Mouse (Mus musculus) yolk sac, embryonic 10.5 days (tissue): ENCODE measurements around the gene Taf12.

Experiments
- DNase-seq: peaks from one replicate; pipeline ENCODE4 v3.0.0-alpha.2; 2017; ENCODE audit warnings: low spot score

The Taf12 gene

DNA sequence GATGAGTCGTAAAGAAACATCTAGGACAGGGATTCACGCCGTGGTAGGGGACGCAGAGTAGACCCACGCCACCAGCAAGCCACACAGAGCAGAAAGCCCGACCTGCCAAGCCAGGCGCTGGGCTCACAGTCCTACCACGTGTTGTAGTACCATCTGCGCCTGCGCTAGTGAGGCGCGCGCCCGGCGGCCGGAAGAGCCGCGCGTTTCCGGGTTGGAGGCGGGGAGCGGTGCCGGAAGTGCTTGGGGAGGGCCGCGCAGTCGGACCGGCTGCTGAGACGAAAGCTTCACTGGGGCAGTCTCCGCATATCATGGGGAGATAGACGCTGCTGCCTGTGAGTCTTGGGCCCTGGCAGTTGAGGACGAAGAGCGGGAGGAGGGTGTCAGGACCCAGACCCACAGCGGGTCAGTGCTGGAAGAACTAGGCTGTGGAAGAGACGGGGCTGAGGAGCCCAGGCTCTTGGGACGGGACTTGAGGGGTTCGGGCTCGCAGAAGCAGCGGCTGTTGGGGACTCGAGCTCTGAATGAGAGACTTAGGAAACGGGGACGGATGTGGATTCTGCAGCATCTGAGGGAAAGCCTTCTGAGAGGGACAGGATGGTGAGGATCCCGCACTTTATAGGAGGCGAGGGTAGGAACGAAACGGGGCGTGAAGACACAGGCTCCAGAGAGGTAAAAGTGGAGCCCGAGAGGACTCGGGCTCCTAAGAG, at the start of gene Taf12:
Gene Taf12 (plus strand): TSS at position 220 of the 707 bp plus-strand sequence.
- peak; percentile 94 for DNase-seq

- no peak for DNase-seq
These were observed 43.8 kb upstream of the Taf12 start for GRCm38 (mm10) chr4:132230422-132230821.

- no peak for DNase-seq
These were observed 39.5 kb upstream of the Taf12 start for GRCm38 (mm10) chr4:132234710-132235109.

GRCm38 (mm10) chr4:132238356-132238755, 35.8 kb upstream of the Taf12 start:
- no peak for DNase-seq

GRCm38 (mm10) chr4:132240367-132240766, 33.8 kb upstream of the Taf12 start:
- no peak for DNase-seq

DNA sequence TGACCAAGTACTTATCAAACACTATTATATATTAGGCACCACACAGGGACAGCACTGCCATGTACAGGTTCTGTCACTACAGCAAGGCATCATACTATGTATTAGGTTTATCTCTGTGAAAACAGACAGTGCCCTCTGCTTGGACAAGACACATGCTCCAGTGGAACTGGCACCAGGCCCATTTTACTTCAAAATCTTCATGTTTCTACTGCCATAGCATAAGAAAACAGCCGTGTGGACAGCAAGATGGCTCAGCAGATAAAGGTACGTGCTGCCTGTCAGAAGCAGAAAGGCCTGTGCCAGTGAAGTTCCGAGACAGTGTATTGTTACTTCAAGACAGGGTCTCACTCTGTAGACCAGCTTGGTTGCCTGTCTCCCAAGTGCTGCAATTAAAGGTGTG, 33.0 kb upstream of the Taf12 start:
- no peak for DNase-seq

- DNase-seq = no peak
These were observed 28.5 kb upstream of the Taf12 start for GRCm38 (mm10) chr4:132245643-132246042.

DNA sequence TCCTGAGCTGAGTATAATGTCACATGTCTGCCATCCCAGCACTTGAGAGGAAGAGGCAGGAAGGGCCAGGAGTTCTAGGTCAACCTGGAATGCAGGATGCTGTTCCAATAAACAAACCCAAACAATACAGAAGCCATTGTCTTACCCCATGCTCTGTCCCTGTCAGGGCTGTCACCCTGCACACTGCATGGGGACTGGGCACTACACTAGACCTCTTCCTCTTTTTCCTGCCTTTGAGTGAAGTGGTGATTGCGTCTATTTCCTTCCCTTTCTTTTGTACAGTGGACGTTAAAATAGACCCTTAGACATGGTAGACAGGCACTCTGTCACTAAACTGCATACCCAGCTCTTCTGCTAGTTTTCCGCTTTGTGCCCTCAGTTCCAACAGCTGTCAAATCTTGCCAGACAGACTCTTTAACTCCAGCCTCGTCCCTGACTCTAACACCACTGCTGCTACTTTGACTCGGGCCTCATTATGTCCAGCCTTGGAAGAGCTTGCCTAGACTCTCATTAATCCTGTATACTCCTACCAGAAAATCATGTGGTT, 26.7 kb upstream of the Taf12 start:
- DNase-seq = no peak

GRCm38 (mm10) chr4:132251596-132251995, 22.6 kb upstream of the Taf12 start:
- DNase-seq = no peak

DNA sequence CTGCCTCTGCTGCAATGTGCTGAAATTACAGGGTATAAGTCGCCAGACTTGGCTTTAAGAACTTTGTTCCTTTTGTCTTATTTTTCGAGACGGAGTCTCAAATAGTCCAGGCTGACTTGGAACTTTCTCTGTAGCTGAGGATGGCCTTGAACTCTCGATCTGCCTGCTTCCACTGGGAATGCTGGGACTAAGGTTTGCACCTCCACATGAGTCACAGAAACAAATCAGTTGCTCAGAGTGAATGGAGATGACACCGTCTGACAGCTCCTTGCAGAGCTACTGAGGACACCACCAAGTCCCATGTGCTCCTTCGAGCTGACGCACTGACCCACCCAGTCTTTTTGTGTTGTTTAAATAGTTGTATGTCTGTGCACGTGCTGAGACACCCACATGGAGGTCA, 21.0 kb upstream of the Taf12 start:
- DNase-seq = peak; percentile 26

DNA sequence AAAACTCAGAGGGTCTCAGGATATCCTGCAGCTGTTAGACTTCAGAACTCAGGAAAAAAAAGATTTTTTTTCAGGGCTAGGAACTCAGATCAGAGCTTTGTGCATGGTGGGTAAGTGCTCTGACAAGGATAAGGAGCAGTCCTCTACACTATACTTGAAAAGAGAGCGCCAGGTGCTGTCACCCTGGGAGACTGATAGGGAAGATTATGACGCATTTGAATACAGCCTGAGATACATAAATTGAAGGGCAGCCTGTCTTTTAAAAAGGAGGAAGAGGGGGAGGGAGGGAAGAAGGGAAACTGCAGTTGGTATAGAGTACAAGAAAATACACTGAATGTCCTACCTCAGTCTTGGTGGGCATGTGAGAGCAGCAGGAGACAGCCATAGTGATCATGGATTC, 20.6 kb upstream of the Taf12 start:
- DNase-seq = no peak

- no peak for DNase-seq
These were observed 19.2 kb upstream of the Taf12 start for GRCm38 (mm10) chr4:132254986-132255385.

- DNase-seq = no peak
These were observed 17.8 kb upstream of the Taf12 start for GRCm38 (mm10) chr4:132256384-132256783.

GRCm38 (mm10) chr4:132259248-132259647, 14.9 kb upstream of the Taf12 start:
- no peak for DNase-seq

GRCm38 (mm10) chr4:132260404-132261379, 13.5 kb upstream of the Taf12 start:
- DNase-seq = peak; percentile 81

GRCm38 (mm10) chr4:132261514-132262357, 12.4 kb upstream of the Taf12 start, which contains the start of gene Gmeb1:
TSS of gene Gmeb1 (minus strand) at chr4:132261602.
- DNase-seq = peak; percentile 61

DNA sequence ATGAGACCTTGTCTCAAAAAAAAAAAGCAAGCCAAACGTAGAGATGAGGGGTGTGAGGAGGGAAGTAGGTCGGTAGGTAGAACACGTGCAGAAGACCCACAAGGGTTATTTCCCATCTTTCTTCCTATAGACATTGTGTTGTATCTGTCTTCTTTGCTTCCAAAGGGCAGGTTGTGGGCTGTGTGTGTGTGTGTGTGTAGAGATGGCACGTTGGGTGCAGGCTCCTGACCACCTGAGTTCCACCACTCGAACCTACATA, 11.9 kb upstream of the Taf12 start:
- DNase-seq = no peak

DNA sequence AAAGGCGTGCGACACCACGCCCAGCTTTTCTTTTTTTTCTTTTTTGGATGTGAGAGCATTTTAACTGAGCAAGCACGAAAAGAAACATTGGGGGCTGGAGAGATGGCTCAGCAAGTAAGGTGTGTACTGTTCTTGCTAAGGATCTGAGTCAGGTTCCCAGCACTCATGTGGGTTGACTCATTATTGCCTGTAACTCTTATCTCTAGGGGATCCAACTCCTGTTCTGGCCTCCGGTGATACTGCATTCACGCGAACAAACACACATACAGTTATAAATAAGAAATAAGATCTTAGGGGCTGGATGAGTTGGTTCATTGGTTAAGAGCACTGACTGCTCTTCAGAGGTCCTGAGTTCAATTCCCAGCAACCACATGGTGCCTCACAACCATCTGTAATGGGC, 10.9 kb upstream of the Taf12 start:
- DNase-seq = no peak

- DNase-seq = no peak
These were observed 7.3 kb upstream of the Taf12 start for GRCm38 (mm10) chr4:132266835-132267349.

DNA sequence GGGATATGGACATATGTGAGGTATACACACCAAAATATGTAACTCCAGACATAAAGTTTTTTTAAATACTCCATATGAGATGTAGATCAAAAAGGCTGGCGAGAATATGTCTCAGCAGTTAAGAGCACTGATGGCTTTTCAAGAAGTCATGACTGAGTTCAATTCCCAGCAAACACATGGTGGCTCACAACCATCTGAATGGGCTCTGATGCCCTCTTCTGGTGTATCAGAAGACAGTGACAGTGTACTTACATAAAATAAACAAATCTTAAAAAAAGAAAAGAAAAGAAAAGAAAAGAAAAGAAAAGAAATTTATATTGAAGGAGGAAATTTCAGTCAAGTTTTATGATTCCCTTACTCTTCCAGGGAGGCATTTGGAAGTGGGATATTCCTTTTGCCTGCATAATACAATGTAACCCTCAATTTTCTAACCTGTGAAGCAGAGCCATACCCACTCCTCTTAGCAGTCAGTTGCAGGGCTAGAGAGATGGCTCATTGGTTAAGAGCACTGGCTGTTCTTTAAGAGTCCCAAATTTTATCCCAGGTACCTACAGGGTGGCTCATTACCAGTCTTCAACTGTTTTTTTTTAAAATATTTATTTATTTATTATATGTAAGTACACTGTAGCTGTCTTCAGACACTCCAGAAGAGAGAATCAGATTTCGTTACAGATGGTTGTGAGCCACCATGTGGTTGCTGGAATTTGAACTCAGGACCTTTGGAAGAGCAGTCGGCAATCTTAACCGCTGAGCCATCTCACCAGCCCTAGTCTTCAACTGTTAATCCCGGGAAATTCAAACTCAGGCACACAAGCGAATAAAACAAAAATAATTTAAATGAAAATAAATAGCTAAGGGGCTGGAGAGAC, 5.1 kb upstream of the Taf12 start:
- DNase-seq = peak; percentile 35
